12 mouse cellular contexts compared by ENCODE assay signal in the genomic region with DNA sequence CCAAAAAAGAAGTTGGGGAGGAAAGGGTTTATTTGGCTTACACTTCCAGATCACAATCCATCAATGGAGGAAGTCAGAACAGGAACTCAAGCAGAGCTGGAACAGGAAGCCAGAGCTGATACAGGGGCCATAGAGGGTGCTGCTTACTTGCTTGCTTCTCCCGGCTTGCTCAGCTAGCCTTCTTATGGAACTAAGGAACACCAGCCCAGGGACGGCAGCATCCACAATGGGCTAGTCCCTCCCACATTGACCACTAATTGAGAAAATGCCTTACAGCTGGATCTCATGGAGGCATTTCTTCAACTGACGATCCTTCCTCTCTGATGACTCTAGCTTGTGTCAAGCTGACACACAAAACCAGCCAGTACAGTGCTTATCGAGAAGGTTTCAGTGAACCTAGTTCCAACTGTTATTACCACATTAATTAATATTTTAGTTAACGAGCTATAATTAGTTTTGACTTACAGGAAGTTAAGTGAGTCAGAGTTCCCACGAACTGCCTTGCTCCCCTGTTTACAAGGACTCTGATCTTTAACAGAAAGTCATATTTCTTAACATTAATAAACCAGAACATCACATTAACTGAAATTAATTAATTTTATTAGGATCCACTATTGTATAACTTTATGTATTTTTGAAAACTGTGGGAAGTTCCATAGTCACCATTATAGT.
DNase-seq lines count a peak whose midpoint lies in the region; ATAC-seq and TF ChIP-seq lines count a peak whose summit lies in the region.
"Had no signal": no experiment of that assay in that cellular context is flagged by ENCODE, and none has a peak within 500 bp of the region (broad histone marks: within the 10 kb centered on the region; RNA-seq: fewer than 3 reads in every experiment).

No protein-coding gene starts in this region.

- no peaks in the 10 kb centered on the region for H3K79me2 ChIP-seq in MEL (ENCODE audit: control insufficient read depth, insufficient read depth, low read length, poor library complexity)

- no peaks in the 10 kb centered on the region for H3K27me3 ChIP-seq in MEL (ENCODE audit: control insufficient read depth in 1 of 2, insufficient read depth in 2 of 2, low read length in 2 of 2)
- H3K27me3 ChIP-seq in kidney, embryonic 14.5 days (ENCODE audit: control insufficient read depth, insufficient read depth, low read length): no peaks in the 10 kb centered on the region
- H3K27me3 ChIP-seq: forebrain, embryonic 12.5 days; heart, embryonic 15.5 days; limb, embryonic 13.5 days had no signal

- no peaks in the 10 kb centered on the region for H3K4me1 ChIP-seq in MEL (ENCODE audit: control insufficient read depth in 1 of 2, insufficient read depth in 2 of 2, low read length in 2 of 2)
- H3K4me1 ChIP-seq in kidney, embryonic 14.5 days (ENCODE audit: control insufficient read depth, insufficient read depth, low read length): no peaks in the 10 kb centered on the region; the same call in 1 of the 2 replicates
- H3K4me1 ChIP-seq: forebrain, embryonic 12.5 days; heart, embryonic 15.5 days had no signal

- no peaks in the 10 kb centered on the region for H3K9me3 ChIP-seq in MEL (replicated peaks; ENCODE audit: insufficient read depth, low read length)
- no peaks in the 10 kb centered on the region for H3K9me3 ChIP-seq in kidney, embryonic 14.5 days (ENCODE audit: control insufficient read depth, low read length)
- H3K9me3 ChIP-seq: forebrain, embryonic 12.5 days; heart, embryonic 15.5 days; limb, embryonic 13.5 days had no signal

- no peak overlapping the region for H3K4me2 ChIP-seq in kidney, embryonic 14.5 days (replicated peaks; ENCODE audit: low read depth, low read length)
- H3K4me2 ChIP-seq: forebrain, embryonic 12.5 days; heart, embryonic 15.5 days; limb, embryonic 13.5 days had no signal

- 32% methylated on average over 6 of the region's 6 CpGs for WGBS in kidney, embryonic 14.5 days

- TF ChIP-seq EP300 in MEL (IDR thresholded peaks at IDR 0.05; ENCODE audit: low read depth in 1 of 2, low read length in 2 of 2): no peak

- H3K4me3 ChIP-seq in gastrocnemius, adult 2 months: no peak overlapping the region
- no peak overlapping the region for H3K4me3 ChIP-seq in MEL (ENCODE audit: control insufficient read depth in 1 of 2, insufficient read depth in 1 of 2, low read depth in 2 of 2, low read length in 2 of 2)
- H3K4me3 ChIP-seq in kidney, embryonic 14.5 days (ENCODE audit: low read length): no peak overlapping the region
- H3K4me3 ChIP-seq: forebrain, embryonic 12.5 days; heart, embryonic 15.5 days; limb, embryonic 13.5 days had no signal

- intact Hi-C loops in gastrocnemius, adult 2 months (cut with DNase I): no loop called here

- H3K36me3 ChIP-seq in MEL (ENCODE audit: control insufficient read depth in 1 of 2, insufficient read depth in 2 of 2, low read length in 2 of 2): no peaks in the 10 kb centered on the region
- H3K36me3 ChIP-seq in kidney, embryonic 14.5 days (ENCODE audit: control insufficient read depth, insufficient read depth, low read length): no peaks in the 10 kb centered on the region
- H3K36me3 ChIP-seq: forebrain, embryonic 12.5 days; heart, embryonic 15.5 days; limb, embryonic 13.5 days had no signal

- no peak for TF ChIP-seq CTCF in gastrocnemius, adult 2 months (IDR thresholded peaks at IDR 0.05)
- no peak for TF ChIP-seq CTCF in MEL (IDR thresholded peaks at IDR 0.05 in 2 of 3, conservative IDR thresholded peaks at IDR 0.05 in 1 of 3; ENCODE audit: control insufficient read depth in 1 of 3, insufficient read depth in 1 of 3, low read depth in 2 of 3, low read length in 3 of 3, poor library complexity in 1 of 3, severe bottlenecking in 1 of 3)

- TF ChIP-seq POLR2A in MEL (IDR thresholded peaks at IDR 0.05; ENCODE audit: control insufficient read depth in 1 of 2, insufficient read depth in 1 of 2, low read depth in 1 of 2, low read length in 2 of 2, poor library complexity in 1 of 2): no peak

- H3K9ac ChIP-seq in MEL (ENCODE audit: control insufficient read depth, low read depth, low read length, poor library complexity, severe bottlenecking): no peak overlapping the region
- H3K9ac ChIP-seq in kidney, embryonic 14.5 days (ENCODE audit: low read depth, low read length): no peak overlapping the region
- H3K9ac ChIP-seq: forebrain, embryonic 12.5 days; heart, embryonic 15.5 days; limb, embryonic 13.5 days had no signal

- no peak for DNase-seq in gastrocnemius, adult 2 months
- DNase-seq in gastrocnemius, adult 8-10 months (ENCODE audit: low spot score in 2 of 2): no peak
- DNase-seq in MEL (ENCODE audit: low read depth, low spot score): peak; percentile 9
- DNase-seq in lung, postnatal 25 days (ENCODE audit: low spot score): peak; percentile 36
- DNase-seq in spleen, postnatal 4 days (ENCODE audit: low spot score in 2 of 2): no peak
- DNase-seq in spleen, postnatal 14 days (ENCODE audit: low spot score in 2 of 2): no peak
- no peak for DNase-seq in right cerebral cortex, postnatal 25 days

- TF ChIP-seq RAD21 in MEL (IDR thresholded peaks at IDR 0.05; ENCODE audit: low read depth, low read length): no peak

- peak; percentile 66 for ATAC-seq in kidney, embryonic 14.5 days (ENCODE audit: low FRiP score, low TSS enrichment)
- ATAC-seq: midbrain, embryonic 16.5 days had no signal

- H3K27ac ChIP-seq in gastrocnemius, adult 2 months: peak overlapping the region; percentile 64
- H3K27ac ChIP-seq in MEL (ENCODE audit: control insufficient read depth, low read depth, low read length): no peak overlapping the region
- no peak overlapping the region for H3K27ac ChIP-seq in kidney, embryonic 14.5 days (ENCODE audit: low read depth, low read length)
- H3K27ac ChIP-seq: forebrain, embryonic 12.5 days; heart, embryonic 15.5 days; limb, embryonic 13.5 days had no signal

TF ChIP-seq in MEL, 35 proteins besides CTCF, POLR2A, EP300 and RAD21:
- TF ChIP-seq KAT2A (conservative IDR thresholded peaks at IDR 0.05; ENCODE audit: low read depth, low read length) (no peak), SMC3 (IDR thresholded peaks at IDR 0.05; ENCODE audit: low read depth, low read length) (no peak), CHD1 (IDR thresholded peaks at IDR 0.05; ENCODE audit: low read depth, low read length) (no peak), MYC (IDR thresholded peaks at IDR 0.05; ENCODE audit: low read depth, low read length) (no peak), ZKSCAN1 (IDR thresholded peaks at IDR 0.05; ENCODE audit: low read depth, low read length) (no peak), GATA1 (IDR thresholded peaks at IDR 0.05; ENCODE audit: low read depth, low read length) (no peak), MYB (IDR thresholded peaks at IDR 0.05; ENCODE audit: low read depth, low read length) (no peak), HCFC1 (IDR thresholded peaks at IDR 0.05; ENCODE audit: low read depth, low read length) (no peak), BHLHE40 (IDR thresholded peaks at IDR 0.05; ENCODE audit: borderline replicate concordance, low read depth, low read length) (no peak), CHD2 (IDR thresholded peaks at IDR 0.05; ENCODE audit: low read length) (no peak), JUND (IDR thresholded peaks at IDR 0.05; ENCODE audit: low read depth, low read length) (no peak), MXI1 (IDR thresholded peaks at IDR 0.05; ENCODE audit: low read depth, low read length) (no peak), POLR2AphosphoS5 (IDR thresholded peaks at IDR 0.05; ENCODE audit: borderline replicate concordance, low read depth, low read length) (no peak), UBTF (IDR thresholded peaks at IDR 0.05; ENCODE audit: borderline replicate concordance, insufficient read depth, low read depth, low read length) (no peak), ELF1 (IDR thresholded peaks at IDR 0.05; ENCODE audit: low read depth, low read length) (no peak), MAZ (IDR thresholded peaks at IDR 0.05; ENCODE audit: low read depth, low read length) (no peak), ZNF384 (IDR thresholded peaks at IDR 0.05; ENCODE audit: low read depth, low read length) (no peak), POLR2AphosphoS2 (IDR thresholded peaks at IDR 0.05; ENCODE audit: low read length) (no peak), E2F4 (IDR thresholded peaks at IDR 0.05; ENCODE audit: borderline replicate concordance, low read depth, low read length) (no peak), MAX (IDR thresholded peaks at IDR 0.05; ENCODE audit: low read length) (no peak)
TF ChIP-seq in MEL: peak in this region for 0.

Comparison
In these comparisons a context has a peak if more than half of its experiments do, and no peak if none do; other contexts are left out.
1. DNase-seq: peak in MEL (single experiment) and lung, postnatal 25 days (single experiment); none in gastrocnemius, adult 2 months (single experiment), gastrocnemius, adult 8-10 months (0 of 2), spleen, postnatal 4 days (0 of 2), spleen, postnatal 14 days (0 of 2) and right cerebral cortex, postnatal 25 days (single experiment).